Mouse (Mus musculus) MEL-GATA-1-ER (cell line): Measurements from ENCODE around the gene Ebf4.
A peak's percentile ranks its signal among the peaks of the same experiment; 100 is the strongest.

Experiments
- DNase-seq: peaks from one replicate; pipeline ENCODE4 v3.0.0-alpha.2; 2012; ENCODE audit warnings: low read depth; ENCODE audit errors: extremely low read depth

The Ebf4 gene

GRCm38 (mm10) chr2:130294936-130295277 lies at the start of gene Ebf4:
Ebf4 (plus strand) TSS chr2:130295169.
- no peak for DNase-seq

- DNase-seq: peak; percentile 43
Measured at GRCm38 (mm10) chr2:130246912-130247311, 48.1 kb upstream of the Ebf4 start.

GRCm38 (mm10) chr2:130248226-130248625 lies 46.7 kb upstream of the Ebf4 start:
- DNase-seq: no peak

- no peak for DNase-seq
Measured at GRCm38 (mm10) chr2:130256762-130257161, 38.2 kb upstream of the Ebf4 start.

GRCm38 (mm10) chr2:130260822-130261221 lies 34.1 kb upstream of the Ebf4 start:
- no peak for DNase-seq

- DNase-seq: no peak
Measured at GRCm38 (mm10) chr2:130261914-130262313, 33.1 kb upstream of the Ebf4 start.

GRCm38 (mm10) chr2:130262398-130262797 lies 32.6 kb upstream of the Ebf4 start:
- DNase-seq: peak; percentile 55

GRCm38 (mm10) chr2:130265520-130265919 lies 29.4 kb upstream of the Ebf4 start:
- peak; percentile 76 for DNase-seq

GRCm38 (mm10) chr2:130268074-130268473 lies 26.9 kb upstream of the Ebf4 start:
- no peak for DNase-seq

GRCm38 (mm10) chr2:130273732-130274131 lies 21.2 kb upstream of the Ebf4 start:
- DNase-seq: no peak

- DNase-seq: peak; percentile 83
Measured at GRCm38 (mm10) chr2:130274149-130274861, 20.7 kb upstream of the Ebf4 start, which contains the start of gene Nop56. Nop56 (plus strand) TSS chr2:130274430.

- DNase-seq: no peak
Measured at GRCm38 (mm10) chr2:130274862-130275261, 20.1 kb upstream of the Ebf4 start.

GRCm38 (mm10) chr2:130275649-130276048 lies 19.3 kb upstream of the Ebf4 start:
- peak; percentile 70 for DNase-seq

- no peak for DNase-seq
Measured at GRCm38 (mm10) chr2:130279600-130280091, 15.3 kb upstream of the Ebf4 start.

- DNase-seq: no peak
Measured at GRCm38 (mm10) chr2:130280224-130280623, 14.7 kb upstream of the Ebf4 start.

- DNase-seq: no peak
Measured at GRCm38 (mm10) chr2:130280818-130281217, 14.2 kb upstream of the Ebf4 start.

- DNase-seq: peak; percentile 61
Measured at GRCm38 (mm10) chr2:130283854-130284654, 10.9 kb upstream of the Ebf4 start, which contains the start of gene Idh3b. Idh3b (minus strand) TSS chr2:130284547.

- no peak for DNase-seq
Measured at GRCm38 (mm10) chr2:130289086-130289485, 5.9 kb upstream of the Ebf4 start.

GRCm38 (mm10) chr2:130291434-130291833 lies 3.5 kb upstream of the Ebf4 start:
- DNase-seq: no peak

GRCm38 (mm10) chr2:130293009-130293408 lies 2.0 kb upstream of the Ebf4 start:
- DNase-seq: no peak

GRCm38 (mm10) chr2:130293486-130293885 lies 1.5 kb upstream of the Ebf4 start:
- DNase-seq: peak; percentile 84

- no peak for DNase-seq
Measured at GRCm38 (mm10) chr2:130294218-130294935, 592 bp upstream of the Ebf4 start.
